Mouse (Mus musculus) myocyte (in vitro differentiated cells): ENCODE results near the gene Tas1r3. TPM values are rescaled to one million over a fixed set of nuclear protein-coding genes. Genes with fewer than 3 reads are reported as not detected.

Source experiments
- H3K27me3 ChIP-seq: one replicate; pipeline ENCODE4 v1.6.1; 2011; ENCODE audit not compliant: control insufficient read depth, insufficient read depth, insufficient read length
- H3K36me3 ChIP-seq: one replicate; pipeline ENCODE4 v1.6.1; 2011; ENCODE audit not compliant: control insufficient read depth, insufficient read depth
- H3K4me2 ChIP-seq: one replicate; pipeline ENCODE4 v1.6.1; 2011; ENCODE audit warnings: low read depth, control low read depth
- H3K4me3 ChIP-seq: one replicate; pipeline ENCODE4 v1.5.1; 2011; ENCODE audit warnings: mild to moderate bottlenecking, control low read depth, moderate library complexity
- H3K79me2 ChIP-seq: one replicate; pipeline ENCODE4 v1.6.1; 2011; ENCODE audit not compliant: control insufficient read depth, insufficient read depth
- H3ac ChIP-seq: one replicate; pipeline ENCODE4 v1.6.1; 2011; ENCODE audit not compliant: control insufficient read depth, insufficient read length
- CEBPB ChIP-seq: IDR thresholded peaks from 2 replicates; pipeline ENCODE4 v1.6.1; 2011; ENCODE audit warnings: mild to moderate bottlenecking, moderate library complexity; ENCODE audit not compliant: poor library complexity, insufficient read depth, severe bottlenecking
- E2F4 ChIP-seq: IDR thresholded peaks from one replicate; pipeline ENCODE4 v1.6.1; 2011; ENCODE audit warnings: mild to moderate bottlenecking, control low read depth, moderate library complexity; ENCODE audit not compliant: insufficient read depth
- MAX ChIP-seq: IDR thresholded peaks from one replicate; pipeline ENCODE4 v1.6.1; 2011; ENCODE audit warnings: low read depth, mild to moderate bottlenecking, control low read depth
- MYOD1 ChIP-seq, 3 experiments: IDR thresholded peaks; one replicate each; pipeline ENCODE4 v1.6.1; 2011; ENCODE audit warnings: control low read depth in 2 of 3, low read depth in 2 of 3, mild to moderate bottlenecking in 2 of 3, moderate library complexity in 1 of 3; ENCODE audit not compliant: insufficient read length in 2 of 3, control insufficient read depth in 1 of 3
- MYOG ChIP-seq, 3 experiments: IDR thresholded peaks; one replicate each; pipeline ENCODE4 v1.6.1; 2011; ENCODE audit warnings: control low read depth in 2 of 3, low read depth in 2 of 3, mild to moderate bottlenecking in 2 of 3; ENCODE audit not compliant: insufficient read length in 2 of 3, control insufficient read depth in 1 of 3, insufficient read depth in 1 of 3
- POLR2A ChIP-seq: IDR thresholded peaks from one replicate; pipeline ENCODE4 v1.6.1; 2011; ENCODE audit warnings: low read depth, mild to moderate bottlenecking, control low read depth, moderate library complexity; ENCODE audit not compliant: insufficient read length
- POLR2AphosphoS2 ChIP-seq: IDR thresholded peaks from one replicate; pipeline ENCODE4 v1.6.1; 2011; ENCODE audit warnings: low read depth, control low read depth; ENCODE audit not compliant: insufficient read length
- REST ChIP-seq: IDR thresholded peaks from one replicate; pipeline ENCODE4 v1.6.1; 2011; ENCODE audit warnings: mild to moderate bottlenecking, control low read depth, moderate library complexity; ENCODE audit not compliant: insufficient read depth, insufficient read length
- SRF ChIP-seq: IDR thresholded peaks from one replicate; pipeline ENCODE4 v1.6.1; 2011; ENCODE audit warnings: low read depth; ENCODE audit not compliant: control insufficient read depth, insufficient read length
- TCF12 ChIP-seq: IDR thresholded peaks from one replicate; pipeline ENCODE4 v1.6.1; 2011; ENCODE audit warnings: mild to moderate bottlenecking, control low read depth; ENCODE audit not compliant: poor library complexity, insufficient read depth, severe bottlenecking
- TCF3 ChIP-seq: IDR thresholded peaks from one replicate; pipeline ENCODE4 v1.6.1; 2011; ENCODE audit warnings: low read depth, control low read depth; ENCODE audit not compliant: insufficient read length
- USF1 ChIP-seq: IDR thresholded peaks from one replicate; pipeline ENCODE4 v1.6.1; 2011; ENCODE audit warnings: low read depth, mild to moderate bottlenecking, control low read depth, moderate library complexity
- polyA plus RNA-seq: library from polyadenylated mRNA; unstranded; fragments of >200 nt; fragmentation: generic; extraction: Trizol; gene quantifications from one replicate; pipeline ENCODE4 v1.2.1, GENCODE M21; 2012; ENCODE audit warnings: missing spikeins

Gene Tas1r3
- polyA plus RNA-seq, 1 experiment: 0.17 TPM

GRCm38 (mm10) chr4:155847591-155848352, 15.4 kb downstream of the Tas1r3 start:
- Histone ChIP-seq H3K4me3 (peak overlapping the region; percentile 80), H3K27me3 (no peaks in the 10 kb centered on the region), H3K4me2 (peak overlapping the region; percentile 100), H3K79me2 (peaks cover 45% of the 10 kb centered on the region), H3ac (peak overlapping the region; percentile 28), H3K36me3 (peaks cover 2% of the 10 kb centered on the region)
- TF ChIP-seq MYOD1 (IDR thresholded peaks at IDR 0.05; ENCODE audit: control insufficient read depth in 1 of 3, insufficient read length in 2 of 3, low read depth in 2 of 3) (peak in 2 of 3 experiments; percentile 20 to 51), MYOG (IDR thresholded peaks at IDR 0.05; ENCODE audit: control insufficient read depth in 1 of 3, insufficient read depth in 1 of 3, insufficient read length in 2 of 3, low read depth in 2 of 3) (peak in 2 of 3 experiments; percentile 15 to 66), USF1 (no peak)

GRCm38 (mm10) chr4:155846871-155847578, 16.1 kb downstream of the Tas1r3 start, which contains the start of gene Dvl1:
TSS of gene Dvl1 (plus strand) at chr4:155847402.
- Histone ChIP-seq H3K27me3 (no peaks in the 10 kb centered on the region), H3K4me2 (peak within 1 kb of the TSS; percentile 100), H3K36me3 (peaks cover 6% of the 10 kb centered on the region), H3ac (peak within 1 kb of the TSS; percentile 28), H3K4me3 (peak within 1 kb of the TSS; percentile 80), H3K79me2 (peaks cover 45% of the 10 kb centered on the region)
- no peak for TF ChIP-seq SRF
- TF ChIP-seq POLR2AphosphoS2: peak; percentile 75
- TF ChIP-seq POLR2A: peak; percentile 67
- TF ChIP-seq MYOG (IDR thresholded peaks at IDR 0.05; ENCODE audit: control insufficient read depth in 1 of 3, insufficient read depth in 1 of 3, insufficient read length in 2 of 3, low read depth in 2 of 3): peak in 1 of 3 experiments; percentile 41
- no peak for TF ChIP-seq TCF12

GRCm38 (mm10) chr4:155843231-155843630, 19.9 kb downstream of the Tas1r3 start:
- Histone ChIP-seq H3K36me3 (peaks cover 6% of the 10 kb centered on the region), H3K4me3 (no peak overlapping the region), H3K4me2 (no peak overlapping the region), H3ac (no peak overlapping the region), H3K79me2 (peaks cover 14% of the 10 kb centered on the region), H3K27me3 (no peaks in the 10 kb centered on the region)
- no peak for TF ChIP-seq USF1
- TF ChIP-seq TCF3: no peak
- no peak for TF ChIP-seq MYOG (IDR thresholded peaks at IDR 0.05; ENCODE audit: control insufficient read depth in 1 of 3, insufficient read depth in 1 of 3, insufficient read length in 2 of 3, low read depth in 2 of 3)
- no peak for TF ChIP-seq MAX
- no peak for TF ChIP-seq REST
- no peak for TF ChIP-seq E2F4
- no peak for TF ChIP-seq SRF
- no peak for TF ChIP-seq CEBPB
- TF ChIP-seq POLR2A: no peak
- TF ChIP-seq MYOD1 (IDR thresholded peaks at IDR 0.05; ENCODE audit: control insufficient read depth in 1 of 3, insufficient read length in 2 of 3, low read depth in 2 of 3): no peak
- no peak for TF ChIP-seq TCF12

GRCm38 (mm10) chr4:155841651-155842270, 21.4 kb downstream of the Tas1r3 start:
- H3K36me3 ChIP-seq: peaks cover 6% of the 10 kb centered on the region
- peak overlapping the region; percentile 38 for H3K4me3 ChIP-seq
- peaks cover 6% of the 10 kb centered on the region for H3K79me2 ChIP-seq
- TF ChIP-seq TCF12 (no peak), SRF (no peak), MYOD1 (IDR thresholded peaks at IDR 0.05; ENCODE audit: control insufficient read depth in 1 of 3, insufficient read length in 2 of 3, low read depth in 2 of 3) (no peak), MYOG (IDR thresholded peaks at IDR 0.05; ENCODE audit: control insufficient read depth in 1 of 3, insufficient read depth in 1 of 3, insufficient read length in 2 of 3, low read depth in 2 of 3) (no peak), E2F4 (no peak), TCF3 (no peak), CEBPB (no peak), USF1 (no peak), MAX (no peak), REST (no peak), POLR2A (no peak), POLR2AphosphoS2 (no peak)
- no peak overlapping the region for H3ac ChIP-seq
- H3K27me3 ChIP-seq: no peaks in the 10 kb centered on the region
- no peak overlapping the region for H3K4me2 ChIP-seq
